ENCODE assay signal across 8 mouse cellular contexts in genomic region chr9:124281912-124282686, GRCm38 (mm10). TPM values are rescaled to one million over a fixed set of nuclear protein-coding genes. Genes with fewer than 3 reads are reported as not detected.
A peak's percentile ranks its signal among the peaks of the same experiment; 100 is the strongest.
DNase-seq lines count a peak whose midpoint lies in the region; ATAC-seq and TF ChIP-seq lines count a peak whose summit lies in the region.

No protein-coding gene starts in this region.

- no peaks in the 10 kb centered on the region for H3K27me3 ChIP-seq in forebrain, embryonic 15.5 days

- H3K4me2 ChIP-seq in forebrain, embryonic 15.5 days (replicated peaks) = peak overlapping the region; percentile 70

- peak overlapping the region; percentile 65 for H3K9ac ChIP-seq in forebrain, embryonic 15.5 days (replicated peaks)

- H3K4me3 ChIP-seq in forebrain, embryonic 15.5 days = peak overlapping the region; percentile 74
- H3K4me3 ChIP-seq in lung, adult 2 months (replicated peaks; ENCODE audit: extremely low read depth, low read depth, low read length) = peak overlapping the region; percentile 98

- ATAC-seq in forebrain, embryonic 15.5 days (replicated peaks) = peak; percentile 98
- ATAC-seq in neutrophil, adult 5-6 weeks (ENCODE audit: extremely low read depth, insufficient number of reproducible peaks, low FRiP score, poor library complexity, severe bottlenecking) = peak; percentile 97

- peak; percentile 92 for DNase-seq in ES-CJ7 (ENCODE audit: low read depth, low spot score)
- DNase-seq in cerebellum, adult 11 months = peak; percentile 81
- DNase-seq in heart, postnatal 25 days (ENCODE audit: low spot score) = peak; percentile 82
- DNase-seq in layer of hippocampus, adult 18-20 months (ENCODE audit: low spot score in 2 of 2) = peak; percentile 85 to 93
- DNase-seq in lung, adult 2 months = peak; percentile 87
- DNase-seq in thymus, adult 18-20 months = peak; percentile 76 to 87

- peak; percentile 33; the same call in 1 of the 2 replicates for TF ChIP-seq POLR2A in lung, adult 2 months (IDR thresholded peaks at IDR 0.05; ENCODE audit: borderline replicate concordance, extremely low read depth, low read depth, low read length)

- 0% methylated on average over 22 of the region's 22 CpGs for WGBS in forebrain, embryonic 15.5 days
- 2% methylated on average over 22 of the region's 22 CpGs for WGBS in lung, adult 2 months

- intact Hi-C loops in heart, postnatal 25 days (cut with DNase I) = no loop called here

- H3K4me1 ChIP-seq in forebrain, embryonic 15.5 days = peaks cover 17% of the 10 kb centered on the region
- H3K4me1 ChIP-seq in lung, adult 2 months (ENCODE audit: control insufficient read depth, insufficient read depth, low read length) = peaks cover 4% of the 10 kb centered on the region; the same call in 1 of the 2 replicates

- 0 out of 2 replicates have a peak, but pooled peaks cover 3% of the 10 kb centered on the region for H3K9me3 ChIP-seq in forebrain, embryonic 15.5 days

- peaks cover 18% of the 10 kb centered on the region for H3K36me3 ChIP-seq in forebrain, embryonic 15.5 days

- TF ChIP-seq CTCF in lung, adult 2 months (IDR thresholded peaks at IDR 0.05; ENCODE audit: insufficient read depth, low read length) = no peak

- peak overlapping the region; percentile 82 for H3K27ac ChIP-seq in forebrain, embryonic 15.5 days (replicated peaks)

RNA-seq across cellular contexts. Expression of gene 2010315B03Rik, which starts 30.4 kb away (rescaled TPM):
- 9.0 and 10.9 TPM in 2 replicates for polyA plus RNA-seq in forebrain, embryonic 15.5 days (2015; fragmentation: Nextera tagmentation; extraction: Ambion mirVana)
- total RNA-seq in heart, postnatal 25 days (2021) = 10 to 100 TPM; 10.1 to 11.7 TPM
- 10 to 100 TPM; 18.2 to 18.3 TPM for total RNA-seq in layer of hippocampus, adult 18-20 months (2021)
- 1.6 and 3.7 TPM in 2 replicates for polyA plus RNA-seq in lung, adult 2 months (2012; rRNA removed)
- total RNA-seq in neutrophil, adult 5-6 weeks (2017) = 41.9 and 46.2 TPM in 2 replicates

Comparison
In these comparisons a context has a peak if more than half of its experiments do, and no peak if none do; other contexts are left out.
1. Peak in every context shown above with its lines: DNase-seq, ATAC-seq, H3K4me3 ChIP-seq and H3K27ac ChIP-seq.